Mouse (Mus musculus) intestine, embryonic 15.5 days (tissue): Measurements from ENCODE around the gene Kmo. TPM values are rescaled to one million over a fixed set of nuclear protein-coding genes. Genes with fewer than 3 reads are reported as not detected.
A peak's percentile ranks its signal among the peaks of the same experiment; 100 is the strongest.

Experiments used
- ATAC-seq: fragments of 200-750 bp; cut with Nextera tagmentation; 2 replicates; pipeline ENCODE4 v1.8.0; 2017; ENCODE audit warnings: moderate TSS enrichment, moderate library complexity
- H3K27ac ChIP-seq: fragments of 300-500 bp; sonication (generic); 2 replicates; pipeline ENCODE4 v1.5.1; 2015; ENCODE audit warnings: mild to moderate bottlenecking, inconsistent platforms
- H3K27me3 ChIP-seq: fragments of 300-500 bp; sonication (generic); replicated peaks from 2 replicates; pipeline ENCODE4 v1.6.1; 2015; ENCODE audit warnings: inconsistent platforms
- H3K36me3 ChIP-seq: fragments of 300-500 bp; sonication (generic); 2 replicates; pipeline ENCODE4 v1.6.1; 2015; ENCODE audit warnings: inconsistent platforms
- H3K4me1 ChIP-seq: fragments of 300-500 bp; sonication (generic); replicated peaks from 2 replicates; pipeline ENCODE4 v1.6.1; 2015; ENCODE audit warnings: inconsistent platforms
- H3K4me2 ChIP-seq: fragments of 300-500 bp; sonication (generic); replicated peaks from 2 replicates; pipeline ENCODE4 v1.6.1; 2015; ENCODE audit warnings: mild to moderate bottlenecking, inconsistent platforms
- H3K4me3 ChIP-seq: fragments of 300-500 bp; sonication (generic); replicated peaks from 2 replicates; pipeline ENCODE4 v1.5.1; 2015; ENCODE audit warnings: inconsistent platforms
- H3K9ac ChIP-seq: fragments of 300-500 bp; sonication (generic); 2 replicates; pipeline ENCODE4 v1.6.1; 2015; ENCODE audit warnings: inconsistent platforms
- H3K9me3 ChIP-seq: fragments of 300-500 bp; sonication (generic); 2 replicates; pipeline ENCODE4 v1.6.1; 2016; ENCODE audit warnings: inconsistent platforms
- WGBS: fragments of 180-500 bp; shearing (Covaris S2); methylation state at CpG from one replicate; pipeline ENCODE4 v1.1.7; 2015; 5-methylcytosine and 5-hydroxymethylcytosine counted together
- polyA plus RNA-seq: library from polyadenylated mRNA; unstranded; fragments of >200 nt; fragmentation: Nextera tagmentation; extraction: Ambion mirVana; gene quantifications from 2 replicates; pipeline ENCODE4 v1.2.1, GENCODE M21; 2015

The Kmo gene
- 0.66 and 0.75 TPM in 2 replicates for polyA plus RNA-seq

DNA sequence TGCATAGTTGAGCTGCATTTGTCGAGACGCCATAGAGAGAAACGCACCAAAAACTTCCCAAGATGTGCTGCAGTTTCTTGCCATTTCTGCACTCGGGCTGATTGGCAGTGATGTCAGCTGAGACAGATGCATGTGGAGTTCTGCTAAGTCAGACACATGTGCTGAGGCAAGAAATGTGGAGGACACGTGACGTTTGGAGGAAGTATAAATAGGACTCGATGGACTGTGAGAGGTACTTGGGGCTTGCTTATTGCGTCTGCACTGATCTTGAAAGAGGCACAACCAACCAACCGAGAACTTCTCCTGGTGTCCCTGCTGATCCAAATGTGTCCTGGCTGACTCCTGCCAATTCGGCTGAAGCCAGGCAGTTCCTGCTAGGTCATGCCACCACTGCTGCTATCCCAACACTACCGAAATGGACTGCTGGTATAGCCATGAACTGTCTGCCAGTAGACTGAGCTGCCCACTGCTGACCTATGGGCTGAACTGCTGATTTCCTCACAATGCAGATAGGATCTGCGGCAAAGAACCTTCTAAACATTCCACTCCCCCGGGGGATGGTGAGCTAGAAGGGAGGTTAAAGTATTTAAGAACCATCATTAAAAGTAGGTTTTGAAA is at the start of gene Kmo:
Kmo (plus strand) TSS at position 568 of the 618 bp plus-strand sequence.
- H3K9me3 ChIP-seq, result no peaks in the 10 kb centered on the region

DNA sequence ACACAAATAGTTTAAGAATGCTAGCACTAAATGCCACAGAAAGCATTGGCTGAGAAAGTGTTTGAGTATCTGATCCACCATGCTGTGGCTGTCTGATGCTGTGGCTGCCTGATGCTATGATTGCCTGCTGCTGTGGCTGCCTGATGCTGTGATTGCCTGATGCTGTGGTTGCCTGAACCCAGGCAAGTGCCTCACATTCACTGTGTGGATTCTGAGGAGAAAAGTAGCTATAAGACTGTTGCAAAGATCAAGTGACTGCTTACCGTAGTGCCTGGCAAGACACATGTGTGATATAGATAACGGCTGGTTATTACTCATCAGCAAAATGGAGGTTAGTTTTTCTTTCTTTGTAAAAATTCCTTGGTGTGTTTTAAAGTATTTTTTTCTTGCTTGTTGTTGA is 46.1 kb upstream of the Kmo start:
- Histone ChIP-seq H3K36me3 (no peaks in the 10 kb centered on the region), H3K9ac (no peak overlapping the region), H3K27me3 (no peaks in the 10 kb centered on the region), H3K4me2 (no peak overlapping the region), H3K4me3 (no peak overlapping the region), H3K4me1 (no peaks in the 10 kb centered on the region), H3K27ac (no peak overlapping the region), H3K9me3 (no peaks in the 10 kb centered on the region)
- no peak for ATAC-seq
- 81% methylated on average over 2 of the region's 2 CpGs for WGBS

More for the DNA sequence above, at the start of gene Kmo:
- Histone ChIP-seq H3K4me1 (peaks cover 2% of the 10 kb centered on the region; the same call in 1 of the 2 replicates), H3K4me2 (no peak within 1 kb of the TSS), H3K4me3 (no peak within 1 kb of the TSS), H3K27ac (no peak within 1 kb of the TSS), H3K9ac (no peak within 1 kb of the TSS), H3K27me3 (no peaks in the 10 kb centered on the region), H3K36me3 (peaks cover 14% of the 10 kb centered on the region; the same call in 1 of the 2 replicates)
- 90% methylated on average over 13 of the region's 13 CpGs for WGBS
- no peak for ATAC-seq

DNA sequence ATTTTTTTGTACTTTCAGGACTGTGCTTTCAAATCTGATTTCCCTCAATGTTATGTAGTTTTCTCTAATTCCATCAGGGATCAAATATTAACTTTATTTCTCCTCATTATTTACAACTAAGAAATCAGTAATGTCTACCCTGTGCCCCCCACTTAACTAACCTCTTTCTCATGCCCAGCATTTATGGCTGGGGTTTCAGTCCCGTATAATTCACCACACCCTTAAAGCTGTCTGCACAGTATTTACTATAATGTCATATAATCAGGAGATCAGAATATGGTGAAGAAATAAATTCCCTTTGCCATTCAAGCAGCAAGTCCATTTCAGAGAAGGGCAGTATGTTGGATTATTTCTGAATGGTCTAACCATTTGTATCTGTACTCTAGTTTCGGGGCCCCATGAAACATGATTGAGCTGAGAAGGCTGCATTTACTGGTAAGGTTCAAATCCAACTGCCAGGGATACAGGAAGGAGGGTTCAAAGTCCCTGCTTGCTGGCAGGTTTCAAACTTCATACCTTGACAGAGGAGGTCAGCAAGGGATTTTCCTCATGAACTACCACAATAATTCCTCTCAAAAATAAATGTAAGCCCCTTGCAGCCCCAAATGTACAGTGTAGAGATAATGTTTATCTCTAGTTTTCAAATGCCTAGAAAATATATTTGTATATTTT is 41.6 kb upstream of the Kmo start:
- Histone ChIP-seq H3K4me2 (no peak overlapping the region), H3K27ac (no peak overlapping the region), H3K4me3 (no peak overlapping the region), H3K9me3 (no peaks in the 10 kb centered on the region), H3K36me3 (no peaks in the 10 kb centered on the region), H3K27me3 (no peaks in the 10 kb centered on the region), H3K9ac (no peak overlapping the region), H3K4me1 (no peaks in the 10 kb centered on the region)
- peak; percentile 77 for ATAC-seq
- WGBS, result 67% methylated on average over 2 of the region's 2 CpGs

DNA sequence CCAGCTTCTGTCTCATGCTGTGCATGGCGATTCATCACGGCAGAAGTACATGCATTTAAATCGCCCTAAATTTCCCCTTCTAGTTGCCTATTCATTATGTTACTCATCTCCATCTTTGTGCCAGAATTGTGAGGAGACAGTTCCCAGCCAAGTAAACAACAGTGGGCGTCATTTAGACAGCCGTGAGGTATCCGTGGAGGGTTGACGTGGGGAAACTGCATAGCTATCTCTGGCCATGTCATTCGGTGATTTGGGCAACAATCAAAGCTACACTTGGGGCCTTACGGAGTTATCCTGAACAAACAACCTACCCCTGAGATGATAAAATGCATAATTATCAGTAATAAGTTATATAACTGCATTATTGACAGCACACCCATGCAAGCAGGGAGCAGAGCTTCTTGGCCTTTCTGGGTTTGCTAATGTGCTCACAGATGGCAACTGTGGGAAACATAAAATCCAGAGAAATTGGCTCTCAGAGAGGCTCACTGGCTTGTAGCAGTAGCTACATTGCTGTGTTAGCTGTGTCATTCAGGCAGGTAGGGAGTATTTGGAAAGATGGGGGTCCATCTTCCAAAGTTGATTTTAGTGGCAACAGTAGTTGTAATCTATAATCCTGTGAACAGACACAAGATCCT is 40.5 kb upstream of the Kmo start:
- ATAC-seq, result no peak
- Histone ChIP-seq H3K36me3 (no peaks in the 10 kb centered on the region), H3K27ac (no peak overlapping the region), H3K4me2 (no peak overlapping the region), H3K9me3 (no peaks in the 10 kb centered on the region), H3K9ac (no peak overlapping the region), H3K27me3 (no peaks in the 10 kb centered on the region), H3K4me3 (no peak overlapping the region), H3K4me1 (no peaks in the 10 kb centered on the region)
- WGBS, result 83% methylated on average over 9 of the region's 9 CpGs

DNA sequence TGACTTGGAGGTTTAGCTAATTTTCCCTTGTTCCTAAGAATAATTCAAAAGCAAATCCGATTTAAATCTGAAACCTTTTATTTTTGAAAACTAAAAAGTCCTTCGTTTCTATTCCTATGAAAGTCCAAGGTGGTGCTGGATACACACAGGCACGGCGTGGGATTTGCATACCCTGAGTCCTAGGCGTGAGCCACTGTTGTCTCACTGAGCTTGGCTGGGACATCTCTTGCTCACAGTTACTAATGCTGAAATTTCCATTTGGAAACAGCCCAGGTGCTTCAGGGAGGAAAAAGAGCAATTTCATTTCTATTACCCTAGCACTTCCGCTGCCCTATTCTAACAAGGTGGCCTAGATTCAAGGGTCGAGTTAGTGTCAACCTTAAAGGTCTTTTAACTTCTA is 39.8 kb upstream of the Kmo start:
- Histone ChIP-seq H3K4me3 (no peak overlapping the region), H3K27me3 (no peaks in the 10 kb centered on the region), H3K27ac (no peak overlapping the region), H3K36me3 (no peaks in the 10 kb centered on the region), H3K4me2 (no peak overlapping the region), H3K9ac (no peak overlapping the region), H3K9me3 (no peaks in the 10 kb centered on the region), H3K4me1 (no peaks in the 10 kb centered on the region)
- ATAC-seq, result no peak
- WGBS, result 91% methylated on average over 7 of the region's 7 CpGs

DNA sequence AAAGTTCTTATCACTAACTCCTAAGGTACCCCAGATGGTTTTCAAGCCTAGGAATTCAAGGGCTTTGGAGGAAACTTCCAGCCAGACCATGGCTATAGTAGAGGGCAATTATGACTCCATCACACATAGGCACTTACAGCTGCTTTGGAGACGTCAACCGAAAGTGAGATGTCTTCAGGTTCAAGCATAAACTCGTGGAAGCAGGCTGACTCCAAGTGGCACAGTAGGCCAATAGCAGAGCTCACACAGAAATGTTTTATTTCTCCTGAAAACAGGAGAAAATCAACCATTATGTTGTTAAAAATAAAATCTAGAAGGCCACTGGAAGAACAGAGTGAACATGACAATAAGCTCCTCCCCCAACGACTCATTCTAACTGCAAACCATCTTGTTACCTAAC is 37.4 kb upstream of the Kmo start:
- WGBS, result 80% methylated on average over 4 of the region's 4 CpGs

DNA sequence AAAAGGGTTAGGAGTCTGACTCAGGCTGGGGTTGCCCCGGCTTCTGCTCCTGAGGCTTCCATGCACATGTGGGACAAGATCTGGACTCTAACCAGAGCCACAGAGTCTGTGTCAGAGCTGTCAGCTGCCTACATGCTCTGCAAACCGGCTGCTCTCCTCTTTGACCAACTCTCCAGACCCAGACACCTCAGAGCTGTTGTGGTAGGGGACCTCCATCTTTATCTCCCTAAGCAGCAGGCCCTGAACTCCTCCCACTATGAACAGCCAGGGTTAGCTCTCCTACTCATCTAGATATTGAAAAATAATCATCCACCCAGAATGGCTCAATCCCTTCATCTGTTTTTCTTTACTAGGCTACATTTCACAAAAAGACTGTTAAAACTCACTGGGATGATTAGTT is 34.9 kb upstream of the Kmo start:
- no peaks in the 10 kb centered on the region for H3K36me3 ChIP-seq
- no peaks in the 10 kb centered on the region for H3K27me3 ChIP-seq
- no peak overlapping the region for H3K4me3 ChIP-seq
- no peaks in the 10 kb centered on the region for H3K4me1 ChIP-seq
- no peak for ATAC-seq
- H3K27ac ChIP-seq, result no peak overlapping the region
- H3K9me3 ChIP-seq, result no peaks in the 10 kb centered on the region
- H3K4me2 ChIP-seq, result no peak overlapping the region
- 75% methylated on average over 2 of the region's 2 CpGs for WGBS
- H3K9ac ChIP-seq, result no peak overlapping the region

More for the DNA sequence above, 37.4 kb upstream of the Kmo start:
- Histone ChIP-seq H3K9ac (no peak overlapping the region), H3K4me2 (no peak overlapping the region), H3K36me3 (no peaks in the 10 kb centered on the region), H3K27ac (no peak overlapping the region), H3K27me3 (no peaks in the 10 kb centered on the region), H3K4me3 (no peak overlapping the region), H3K4me1 (no peaks in the 10 kb centered on the region), H3K9me3 (no peaks in the 10 kb centered on the region)
- no peak for ATAC-seq

DNA sequence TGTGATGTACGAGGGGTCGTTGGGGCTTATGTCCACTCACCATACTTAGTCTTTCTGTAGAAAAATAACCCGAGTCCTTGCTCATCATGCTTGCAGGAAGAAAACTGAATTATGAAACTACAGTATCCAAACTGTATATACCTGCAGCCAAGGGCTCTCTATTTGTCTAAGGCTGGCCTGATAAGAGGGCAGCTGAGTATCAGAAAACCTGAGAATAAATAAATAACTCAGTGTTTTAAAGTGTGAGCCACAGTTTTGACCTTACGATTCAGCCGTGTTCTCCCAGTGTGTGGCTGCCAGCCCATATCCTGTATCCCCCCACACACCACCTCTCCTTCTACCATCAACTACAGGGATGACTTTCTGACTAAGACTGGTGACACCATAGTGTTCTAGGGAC is 33.5 kb upstream of the Kmo start:
- H3K9me3 ChIP-seq, result no peaks in the 10 kb centered on the region
- no peak overlapping the region for H3K4me3 ChIP-seq
- H3K36me3 ChIP-seq, result no peaks in the 10 kb centered on the region
- H3K4me1 ChIP-seq, result no peaks in the 10 kb centered on the region
- no peak for ATAC-seq
- WGBS, result 74% methylated on average over 5 of the region's 5 CpGs
- no peak overlapping the region for H3K4me2 ChIP-seq
- no peak overlapping the region for H3K27ac ChIP-seq
- no peak overlapping the region for H3K9ac ChIP-seq
- no peaks in the 10 kb centered on the region for H3K27me3 ChIP-seq

DNA sequence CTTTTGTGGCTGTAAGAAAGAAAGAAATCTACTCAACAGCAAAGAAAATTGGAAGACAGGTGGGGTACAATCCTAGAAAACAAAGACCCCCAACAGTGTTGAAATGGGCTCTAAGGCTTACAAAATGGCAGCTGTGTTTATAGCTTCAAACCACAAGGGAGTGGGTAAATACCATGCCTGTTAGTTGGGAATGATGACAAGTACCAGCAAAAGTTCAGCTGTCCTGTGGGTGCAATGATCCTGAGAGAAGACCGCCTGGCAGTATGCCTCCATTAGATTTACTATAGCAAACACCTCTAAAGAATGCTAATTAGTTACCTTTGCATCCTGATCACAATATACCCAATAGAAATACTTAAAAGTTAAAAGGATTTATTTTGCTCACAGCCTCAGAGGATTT is 27.3 kb upstream of the Kmo start:
- no peaks in the 10 kb centered on the region for H3K27me3 ChIP-seq
- no peak overlapping the region for H3K4me2 ChIP-seq
- H3K27ac ChIP-seq, result no peak overlapping the region
- H3K9ac ChIP-seq, result no peak overlapping the region
- H3K4me1 ChIP-seq, result no peaks in the 10 kb centered on the region
- WGBS, result 98% methylated on average over 1 of the region's 1 CpGs
- H3K36me3 ChIP-seq, result no peaks in the 10 kb centered on the region
- no peaks in the 10 kb centered on the region for H3K9me3 ChIP-seq
- H3K4me3 ChIP-seq, result no peak overlapping the region
- ATAC-seq, result no peak

DNA sequence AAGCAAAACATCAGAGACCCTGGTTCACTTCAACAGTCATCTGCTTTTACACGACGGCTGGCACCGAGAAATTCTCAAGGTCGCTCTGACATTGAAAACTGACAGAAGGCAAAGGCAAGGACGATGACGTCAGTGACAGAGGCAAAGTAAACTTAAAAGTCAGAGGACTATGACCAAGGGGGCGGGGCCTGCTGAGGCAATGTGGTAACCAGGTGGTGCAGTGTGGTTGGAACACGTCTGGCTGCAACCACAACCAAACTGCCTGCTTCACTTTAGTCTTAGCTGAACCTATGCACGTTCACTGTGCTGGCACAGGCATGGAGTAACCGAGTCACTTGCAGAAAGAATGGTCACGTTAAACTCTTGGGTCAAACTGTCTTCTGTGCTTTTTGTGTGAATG is 17.9 kb upstream of the Kmo start:
- ATAC-seq, result peak; percentile 73
- Histone ChIP-seq H3K4me3 (no peak overlapping the region), H3K9me3 (no peaks in the 10 kb centered on the region), H3K9ac (no peak overlapping the region), H3K27ac (no peak overlapping the region), H3K36me3 (peaks cover 14% of the 10 kb centered on the region), H3K4me2 (no peak overlapping the region), H3K27me3 (no peaks in the 10 kb centered on the region), H3K4me1 (no peaks in the 10 kb centered on the region)
- WGBS, result 83% methylated on average over 11 of the region's 11 CpGs

DNA sequence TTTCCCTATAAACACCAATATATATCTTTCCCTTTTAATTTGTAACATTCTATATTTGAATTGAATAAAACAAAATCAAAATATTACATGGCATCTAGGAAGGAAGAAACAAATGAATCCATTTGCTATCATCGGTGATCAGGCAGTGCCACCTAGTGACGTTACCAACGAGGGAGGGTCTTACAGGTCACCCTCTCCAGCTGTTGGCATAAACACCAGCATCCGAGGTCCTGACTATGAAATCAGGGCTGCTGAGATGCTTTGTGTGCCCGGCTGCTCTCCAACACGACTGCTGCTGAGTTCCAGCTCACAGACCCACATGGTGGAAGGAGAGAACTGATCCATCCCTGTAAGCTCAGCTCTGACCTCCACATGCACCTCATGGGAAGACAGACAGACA is 16.8 kb upstream of the Kmo start:
- Histone ChIP-seq H3K4me1 (no peaks in the 10 kb centered on the region), H3K9me3 (no peaks in the 10 kb centered on the region), H3K4me2 (no peak overlapping the region), H3K27ac (no peak overlapping the region), H3K9ac (no peak overlapping the region), H3K27me3 (no peaks in the 10 kb centered on the region), H3K4me3 (no peak overlapping the region), H3K36me3 (peaks cover 20% of the 10 kb centered on the region)
- ATAC-seq, result no peak
- WGBS, result 65% methylated on average over 6 of the region's 6 CpGs

DNA sequence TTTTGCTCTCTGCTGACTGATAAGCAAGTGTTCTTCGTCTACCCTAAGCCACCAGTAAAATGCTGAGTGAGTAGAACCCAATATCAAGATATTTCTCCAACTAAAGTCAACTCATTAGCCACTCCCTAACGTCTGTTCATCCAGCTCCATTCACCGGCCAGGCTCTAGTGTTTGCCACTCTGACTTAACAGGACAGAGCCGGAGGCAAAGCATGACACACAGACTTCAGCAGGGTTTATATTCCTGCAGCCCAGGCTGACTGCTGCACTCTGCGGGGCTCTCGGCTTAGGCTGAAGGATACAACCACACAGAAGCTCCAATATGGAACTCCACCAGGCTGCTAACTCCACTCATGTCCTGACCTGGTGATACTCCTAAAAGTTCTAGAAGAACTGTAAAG is 12.9 kb upstream of the Kmo start:
- Histone ChIP-seq H3K27me3 (no peaks in the 10 kb centered on the region), H3K27ac (no peak overlapping the region), H3K4me3 (no peak overlapping the region), H3K9me3 (no peaks in the 10 kb centered on the region), H3K9ac (no peak overlapping the region), H3K36me3 (peaks cover 30% of the 10 kb centered on the region), H3K4me2 (no peak overlapping the region), H3K4me1 (no peaks in the 10 kb centered on the region)
- 75% methylated on average over 6 of the region's 6 CpGs for WGBS
- peak; percentile 6; the same call in 1 of the 2 replicates for ATAC-seq
